Comparison of ENCODE assay signal across 16 mouse cellular contexts in genomic region chr11:22874747-22875146, GRCm38 (mm10). TPM values are rescaled to one million over a fixed set of nuclear protein-coding genes. Genes with fewer than 3 reads are reported as not detected.
A peak's percentile ranks its signal among the peaks of the same experiment; 100 is the strongest.
DNase-seq lines count a peak whose midpoint lies in the region; ATAC-seq lines count a peak whose summit lies in the region.
"Had no signal": no experiment of that assay in that cellular context is flagged by ENCODE, and none has a peak within 500 bp of the region (broad histone marks: within the 10 kb centered on the region; RNA-seq: fewer than 3 reads in every experiment).

No protein-coding gene starts in this region.

- H3K9ac ChIP-seq in forebrain, embryonic 15.5 days (replicated peaks): no peak overlapping the region
- H3K9ac ChIP-seq in forebrain, embryonic 11.5 days (ENCODE audit: low read length): no peak overlapping the region
- no peak overlapping the region for H3K9ac ChIP-seq in limb, embryonic 15.5 days
- no peak overlapping the region for H3K9ac ChIP-seq in embryonic facial prominence, embryonic 12.5 days
- H3K9ac ChIP-seq in midbrain, embryonic 15.5 days: no peak overlapping the region
- H3K9ac ChIP-seq: heart, embryonic 13.5 days; liver, embryonic 13.5 days had no signal

- H3K9me3 ChIP-seq in forebrain, embryonic 15.5 days: no peaks in the 10 kb centered on the region
- no peaks in the 10 kb centered on the region for H3K9me3 ChIP-seq in forebrain, embryonic 11.5 days (ENCODE audit: control insufficient read depth, low read length)
- H3K9me3 ChIP-seq in limb, embryonic 15.5 days: no peaks in the 10 kb centered on the region
- H3K9me3 ChIP-seq in limb, embryonic 10.5 days (replicated peaks): no peaks in the 10 kb centered on the region
- H3K9me3 ChIP-seq in embryonic facial prominence, embryonic 12.5 days: no peaks in the 10 kb centered on the region
- H3K9me3 ChIP-seq in midbrain, embryonic 15.5 days: no peaks in the 10 kb centered on the region
- H3K9me3 ChIP-seq: heart, embryonic 13.5 days; liver, embryonic 13.5 days had no signal

- H3K4me2 ChIP-seq in forebrain, embryonic 15.5 days (replicated peaks): no peak overlapping the region
- H3K4me2 ChIP-seq in forebrain, embryonic 11.5 days (ENCODE audit: low read depth, low read length, severe bottlenecking): no peak overlapping the region
- no peak overlapping the region for H3K4me2 ChIP-seq in limb, embryonic 15.5 days
- H3K4me2 ChIP-seq in embryonic facial prominence, embryonic 12.5 days (replicated peaks): no peak overlapping the region
- H3K4me2 ChIP-seq in midbrain, embryonic 15.5 days: no peak overlapping the region
- H3K4me2 ChIP-seq: heart, embryonic 13.5 days; liver, embryonic 13.5 days had no signal

- H3K27me3 ChIP-seq in forebrain, embryonic 15.5 days: no peaks in the 10 kb centered on the region
- no peaks in the 10 kb centered on the region for H3K27me3 ChIP-seq in forebrain, embryonic 11.5 days (ENCODE audit: control insufficient read depth, insufficient read depth, low read length)
- no peaks in the 10 kb centered on the region for H3K27me3 ChIP-seq in limb, embryonic 15.5 days
- H3K27me3 ChIP-seq in limb, embryonic 10.5 days (ENCODE audit: low read depth, poor library complexity, severe bottlenecking): no peaks in the 10 kb centered on the region
- H3K27me3 ChIP-seq in embryonic facial prominence, embryonic 12.5 days: no peaks in the 10 kb centered on the region
- H3K27me3 ChIP-seq in midbrain, embryonic 15.5 days (replicated peaks): no peaks in the 10 kb centered on the region
- H3K27me3 ChIP-seq: heart, embryonic 13.5 days; liver, embryonic 13.5 days had no signal

- peaks cover 12% of the 10 kb centered on the region for H3K4me1 ChIP-seq in forebrain, embryonic 15.5 days
- no peaks in the 10 kb centered on the region for H3K4me1 ChIP-seq in forebrain, embryonic 11.5 days (replicated peaks; ENCODE audit: control insufficient read depth, insufficient read depth, low read length)
- H3K4me1 ChIP-seq in limb, embryonic 15.5 days: peaks cover 25% of the 10 kb centered on the region
- peaks cover 18% of the 10 kb centered on the region for H3K4me1 ChIP-seq in limb, embryonic 10.5 days
- H3K4me1 ChIP-seq in embryonic facial prominence, embryonic 12.5 days: no peaks in the 10 kb centered on the region; the same call in 1 of the 2 replicates
- peaks cover 25% of the 10 kb centered on the region for H3K4me1 ChIP-seq in midbrain, embryonic 15.5 days

- ATAC-seq in forebrain, embryonic 15.5 days (replicated peaks): no peak
- ATAC-seq in forebrain, embryonic 11.5 days (replicated peaks; ENCODE audit: low FRiP score): no peak
- ATAC-seq in limb, embryonic 15.5 days (ENCODE audit: insufficient number of reproducible peaks, low FRiP score, low TSS enrichment, low read depth): no peak
- no peak for ATAC-seq in embryonic facial prominence, embryonic 12.5 days (ENCODE audit: insufficient number of reproducible peaks, insufficient read depth, low FRiP score, low TSS enrichment)
- ATAC-seq in midbrain, embryonic 15.5 days (replicated peaks): peak; percentile 76

- H3K4me3 ChIP-seq in forebrain, embryonic 15.5 days: no peak overlapping the region
- H3K4me3 ChIP-seq in forebrain, embryonic 11.5 days (ENCODE audit: low read depth, low read length): no peak overlapping the region
- no peak overlapping the region for H3K4me3 ChIP-seq in limb, embryonic 15.5 days
- no peak overlapping the region for H3K4me3 ChIP-seq in limb, embryonic 10.5 days
- no peak overlapping the region for H3K4me3 ChIP-seq in embryonic facial prominence, embryonic 12.5 days
- no peak overlapping the region for H3K4me3 ChIP-seq in midbrain, embryonic 15.5 days
- H3K4me3 ChIP-seq: heart, embryonic 13.5 days; liver, embryonic 13.5 days; myocyte had no signal

- H3K36me3 ChIP-seq in forebrain, embryonic 15.5 days: no peaks in the 10 kb centered on the region
- no peaks in the 10 kb centered on the region for H3K36me3 ChIP-seq in forebrain, embryonic 11.5 days (ENCODE audit: control insufficient read depth, insufficient read depth, low read length)
- H3K36me3 ChIP-seq in limb, embryonic 15.5 days: no peaks in the 10 kb centered on the region
- H3K36me3 ChIP-seq in limb, embryonic 10.5 days: no peaks in the 10 kb centered on the region
- no peaks in the 10 kb centered on the region for H3K36me3 ChIP-seq in embryonic facial prominence, embryonic 12.5 days
- no peaks in the 10 kb centered on the region for H3K36me3 ChIP-seq in midbrain, embryonic 15.5 days (replicated peaks)
- H3K36me3 ChIP-seq: heart, embryonic 13.5 days; liver, embryonic 13.5 days had no signal

- WGBS in forebrain, embryonic 15.5 days: 58% methylated on average over 6 of the region's 6 CpGs
- WGBS in forebrain, embryonic 11.5 days: 56% methylated on average over 6 of the region's 6 CpGs
- 57% methylated on average over 6 of the region's 6 CpGs for WGBS in limb, embryonic 15.5 days
- 76% methylated on average over 6 of the region's 6 CpGs for WGBS in limb, embryonic 10.5 days
- 44% methylated on average over 6 of the region's 6 CpGs for WGBS in embryonic facial prominence, embryonic 12.5 days
- WGBS in midbrain, embryonic 15.5 days: 29% methylated on average over 6 of the region's 6 CpGs

- peak overlapping the region; percentile 60 for H3K27ac ChIP-seq in forebrain, embryonic 15.5 days (replicated peaks)
- H3K27ac ChIP-seq in forebrain, embryonic 11.5 days (ENCODE audit: low read depth, low read length): no peak overlapping the region
- H3K27ac ChIP-seq in limb, embryonic 15.5 days: peak overlapping the region; percentile 7; the same call in 1 of the 2 replicates
- no peak overlapping the region for H3K27ac ChIP-seq in limb, embryonic 10.5 days
- 0 out of 2 replicates have a peak overlapping the region, but pooled peaks have one; percentile 6 for H3K27ac ChIP-seq in embryonic facial prominence, embryonic 12.5 days
- H3K27ac ChIP-seq in midbrain, embryonic 15.5 days: peak overlapping the region; percentile 74
- H3K27ac ChIP-seq: heart, embryonic 13.5 days; liver, embryonic 13.5 days had no signal

- no peak for DNase-seq in forebrain, embryonic 11.5 days (ENCODE audit: low spot score)
- no peak for DNase-seq in limb, embryonic 10.5 days (ENCODE audit: low spot score)
- DNase-seq in urinary bladder, postnatal 10 days (ENCODE audit: low spot score): no peak
- DNase-seq in heart, adult 8-10 months (ENCODE audit: low spot score): no peak
- DNase-seq: adrenal gland, postnatal 14 days; cerebellum, postnatal 36 days; heart, postnatal 4 days; kidney, adult 11 months; kidney, postnatal 14 days; liver, embryonic 13.5 days had no signal

RNA-seq across cellular contexts. Expression of gene B3gnt2, which starts 14.0 kb away (rescaled TPM):
- polyA plus RNA-seq in forebrain, embryonic 15.5 days (2015; fragmentation: Nextera tagmentation; extraction: Ambion mirVana): 1.9 and 2.3 TPM in 2 replicates
- 2.4 and 2.8 TPM in 2 replicates for polyA plus RNA-seq in forebrain, embryonic 11.5 days (2014; fragmentation: Nextera tagmentation; extraction: Ambion mirVana)
- 9.8 and 11.6 TPM in 2 replicates for polyA plus RNA-seq in limb, embryonic 15.5 days (2015; fragmentation: Nextera tagmentation; extraction: Ambion mirVana)
- polyA plus RNA-seq in limb, embryonic 10.5 days (2016; fragmentation: Nextera tagmentation; extraction: Ambion mirVana): 1.9 and 3.4 TPM in 2 replicates
- 3.8 and 6.4 TPM in 2 replicates for polyA plus RNA-seq in embryonic facial prominence, embryonic 12.5 days (2016; fragmentation: Nextera tagmentation; extraction: Ambion mirVana)
- polyA plus RNA-seq in midbrain, embryonic 15.5 days (2015; fragmentation: Nextera tagmentation; extraction: Ambion mirVana): 2.0 and 3.6 TPM in 2 replicates
- 1 to 10 TPM; 3.0 to 9.4 (median 6.9) TPM for total RNA-seq in heart, adult 8-10 months (2022)

Comparison
In these comparisons a context has a peak if more than half of its experiments do, and no peak if none do; other contexts are left out.
1. H3K27ac ChIP-seq: peak in forebrain, embryonic 15.5 days (single experiment), limb, embryonic 15.5 days (single experiment), embryonic facial prominence, embryonic 12.5 days (single experiment) and midbrain, embryonic 15.5 days (single experiment); none in forebrain, embryonic 11.5 days (single experiment) and limb, embryonic 10.5 days (single experiment).